Mouse (Mus musculus): ENCODE results near the gene Gys1.

- TF ChIP-seq CTCF (IDR thresholded peaks at IDR 0.05; ENCODE audit: borderline replicate concordance, insufficient read depth, low read depth, low read length), result no peak
- TF ChIP-seq POLR2A (IDR thresholded peaks at IDR 0.05; ENCODE audit: borderline replicate concordance, insufficient read depth, low read length), result no peak
These were observed 14.6 kb upstream of the Gys1 start for GRCm38 (mm10) chr7:45419859-45420614.
